Mouse (Mus musculus): ENCODE measurements around the gene Hoxa3.

DNA sequence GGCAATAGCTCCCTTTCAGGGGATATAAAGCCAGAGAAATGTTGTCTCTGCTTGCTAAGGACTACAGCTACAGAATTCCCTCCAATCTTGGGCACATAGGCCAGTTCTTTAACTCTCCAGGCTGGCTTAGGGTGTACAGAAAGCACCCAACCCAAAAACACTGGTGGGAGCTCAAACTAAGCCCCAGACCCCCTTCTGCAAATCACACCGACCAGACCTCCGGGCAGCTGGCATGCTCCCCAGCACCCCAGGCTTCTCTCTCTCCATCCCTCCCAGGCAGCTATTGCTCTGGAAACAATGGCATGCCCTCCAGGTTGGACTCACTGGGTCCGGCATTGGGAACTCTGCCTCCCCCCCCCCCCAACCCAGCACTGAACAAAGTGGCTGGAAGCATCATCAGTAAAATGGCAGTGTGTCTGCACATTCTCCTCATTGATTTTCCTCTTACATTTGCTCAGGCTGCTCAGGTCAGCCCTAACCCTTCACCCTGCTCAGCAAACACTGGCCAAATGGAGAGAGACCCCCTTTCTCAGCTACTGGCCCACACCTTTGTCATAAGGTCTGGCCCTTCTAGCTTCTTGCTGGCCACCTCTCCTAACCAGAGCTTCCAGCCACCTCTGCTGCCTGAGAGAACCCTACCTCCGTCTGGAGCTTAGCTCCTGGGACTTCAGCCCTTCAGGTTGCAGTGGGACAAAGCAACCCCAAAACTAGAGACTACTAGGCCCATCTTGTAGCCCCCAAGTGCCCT is 34.0 kb downstream of the Hoxa3 start:
- no peak for TF ChIP-seq CTCF (IDR thresholded peaks at IDR 0.05; ENCODE audit: borderline replicate concordance, control insufficient read depth, extremely low read depth, insufficient read depth, low read length, poor library complexity)
- TF ChIP-seq POLR2A (IDR thresholded peaks at IDR 0.05; ENCODE audit: control insufficient read depth, extremely low read depth, insufficient read depth, low read length, poor library complexity) = no peak
